Mouse (Mus musculus) ES-E14 (cell line): ENCODE results near the gene Tjp2.

Source experiments
- CHD2 ChIP-seq: IDR thresholded peaks from 2 replicates; pipeline ENCODE4 v1.6.1; 2014; ENCODE audit warnings: mild to moderate bottlenecking, low read depth, low read length, inconsistent platforms
- HCFC1 ChIP-seq: IDR thresholded peaks from 2 replicates; pipeline ENCODE4 v1.6.1; 2012; ENCODE audit warnings: low read length, inconsistent platforms, borderline replicate concordance; ENCODE audit not compliant: insufficient read depth
- ZC3H11A ChIP-seq: IDR thresholded peaks from 2 replicates; pipeline ENCODE4 v1.6.1; 2012; ENCODE audit warnings: low read depth, mild to moderate bottlenecking, inconsistent platforms, low read length, borderline replicate concordance
- ZNF384 ChIP-seq: IDR thresholded peaks from 2 replicates; pipeline ENCODE4 v1.6.1; 2012; ENCODE audit warnings: low read depth, low read length, inconsistent platforms

DNA sequence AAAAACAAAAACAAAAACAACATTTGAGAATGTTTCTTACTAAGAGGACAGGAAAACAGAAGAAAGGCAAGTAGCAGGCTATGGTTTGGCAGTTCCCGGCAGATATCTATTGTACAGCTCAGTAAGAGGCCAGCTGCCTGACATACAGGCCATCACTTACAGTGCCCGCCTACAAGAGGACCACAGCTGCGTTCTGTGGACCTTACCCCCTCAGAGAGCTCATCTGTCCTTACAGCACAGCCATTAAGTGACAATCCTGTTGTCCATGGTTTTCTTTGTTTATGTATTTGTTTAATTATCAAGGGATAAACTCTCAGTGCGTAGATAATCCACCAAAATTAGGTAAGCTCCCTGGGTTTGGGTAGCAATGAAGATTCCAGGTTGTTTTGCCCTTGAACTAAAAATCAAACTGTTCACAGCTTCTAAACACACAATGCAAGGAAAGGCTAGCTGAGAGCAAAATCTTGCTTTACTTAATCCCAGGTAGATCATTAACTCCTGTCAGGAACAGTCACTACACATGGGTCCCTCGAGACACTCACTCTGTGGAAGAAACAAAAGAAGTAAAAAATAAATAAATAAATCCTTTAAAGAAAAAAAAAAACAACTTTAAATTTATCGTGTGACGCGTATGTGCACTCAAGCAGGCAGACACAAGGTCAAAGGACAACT is 69.3 kb downstream of the Tjp2 start:
- TF ChIP-seq ZNF384: no peak
- no peak for TF ChIP-seq HCFC1
- TF ChIP-seq CHD2: no peak
- TF ChIP-seq ZC3H11A: no peak
